12 mouse cellular contexts compared by ENCODE assay signal in the genomic region with DNA sequence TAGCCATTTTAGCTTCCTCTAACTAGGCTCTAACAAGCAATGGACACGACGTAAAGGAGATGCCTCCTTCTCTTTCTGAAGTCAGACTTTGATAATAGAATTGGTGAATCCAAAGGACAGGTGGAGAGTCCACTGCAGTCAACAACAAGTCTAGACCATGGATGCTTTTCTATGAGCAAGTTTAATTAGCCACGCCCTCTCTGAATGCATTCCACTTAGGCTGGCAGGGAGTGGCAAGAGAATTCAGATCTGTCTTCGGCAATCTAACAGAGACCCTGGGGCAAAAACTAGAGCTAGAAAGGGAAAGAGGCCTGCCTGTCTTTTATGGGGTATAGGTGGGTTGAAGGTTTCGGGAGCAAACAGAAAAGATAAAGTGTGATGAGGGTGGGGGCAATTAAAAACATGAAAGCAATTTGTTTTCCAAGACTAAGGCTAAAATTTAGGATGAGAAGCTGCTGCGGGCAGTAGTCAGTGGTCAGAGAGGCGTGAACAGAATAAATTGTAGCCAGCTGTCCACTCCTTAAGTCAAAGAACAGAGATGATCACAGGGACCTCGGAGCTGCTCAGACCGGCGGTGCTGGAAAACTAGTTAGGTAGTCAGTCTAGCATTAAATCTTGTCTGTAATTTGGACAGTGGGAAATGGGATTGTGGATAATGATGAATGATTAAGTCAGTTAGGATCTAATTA. TPM values are rescaled to one million over a fixed set of nuclear protein-coding genes. Genes with fewer than 3 reads are reported as not detected.
DNase-seq lines count a peak whose midpoint lies in the region; ATAC-seq and TF ChIP-seq lines count a peak whose summit lies in the region.
"Had no signal": no experiment of that assay in that cellular context is flagged by ENCODE, and none has a peak within 500 bp of the region (broad histone marks: within the 10 kb centered on the region; RNA-seq: fewer than 3 reads in every experiment).

No protein-coding gene starts in this region.

- DNase-seq in embryo, embryonic 10.5 days (ENCODE audit: low spot score), result peak; percentile 33
- no peak for DNase-seq in embryo, embryonic 10 days (ENCODE audit: low spot score)
- DNase-seq in Patski (ENCODE audit: low read depth, low spot score), result peak; percentile 63
- DNase-seq in kidney, adult 18-20 months, result peak; percentile 18
- no peak for DNase-seq in limb, embryonic 10.5 days (ENCODE audit: low spot score)
- no peak for DNase-seq in heart, embryonic 10.5 days (ENCODE audit: low spot score)
- no peak for DNase-seq in layer of hippocampus, adult 9-10 months (ENCODE audit: low spot score)
- DNase-seq: cerebellum, postnatal 25 days; heart, adult 2 months had no signal

- ATAC-seq in Patski, result peak; percentile 70
- ATAC-seq in midbrain, embryonic 12.5 days (ENCODE audit: low FRiP score, low read depth), result peak; percentile 47

- no peaks in the 10 kb centered on the region for H3K36me3 ChIP-seq in midbrain, embryonic 12.5 days
- peaks cover 5% of the 10 kb centered on the region; the same call in 1 of the 2 replicates for H3K36me3 ChIP-seq in limb, embryonic 10.5 days
- H3K36me3 ChIP-seq in heart, embryonic 10.5 days, result no peaks in the 10 kb centered on the region

- H3K9ac ChIP-seq in midbrain, embryonic 12.5 days (replicated peaks), result no peak overlapping the region

- in situ Hi-C loops in Patski (cut with MboI; ENCODE audit: low pct_unique_long_range_greater_than_20kb), result loop anchor here (5.0 kb wide), 1 partner anchor 106 kb away; no protein-coding TSS in a partner anchor

- peak overlapping the region; percentile 3; the same call in 1 of the 2 replicates for H3K27ac ChIP-seq in midbrain, embryonic 12.5 days (replicated peaks)
- no peak overlapping the region for H3K27ac ChIP-seq in limb, embryonic 10.5 days
- no peak overlapping the region for H3K27ac ChIP-seq in heart, embryonic 10.5 days
- H3K27ac ChIP-seq: heart, adult 2 months; left cerebral cortex, adult 2 months had no signal

- CTCF ChIA-PET in Patski (lab: Charles Lee), result interaction anchor here (0.9 to 1.4 kb wide), 3 partner anchors 22 to 102 kb away, joined by 3 to 4 read pairs (median 3); no protein-coding TSS in a partner anchor

- TF ChIP-seq CTCF in Patski (IDR thresholded peaks at IDR 0.05), result no peak

- POLR2A ChIA-PET in Patski (lab: Charles Lee), result no interaction called here

- H3K4me3 ChIP-seq in midbrain, embryonic 12.5 days, result no peak overlapping the region
- H3K4me3 ChIP-seq in limb, embryonic 10.5 days, result no peak overlapping the region
- no peak overlapping the region for H3K4me3 ChIP-seq in heart, embryonic 10.5 days
- H3K4me3 ChIP-seq: heart, adult 2 months; left cerebral cortex, adult 2 months had no signal

- H3K27me3 ChIP-seq in Patski, result no peaks in the 10 kb centered on the region
- H3K27me3 ChIP-seq in midbrain, embryonic 12.5 days, result no peaks in the 10 kb centered on the region
- no peaks in the 10 kb centered on the region for H3K27me3 ChIP-seq in limb, embryonic 10.5 days (ENCODE audit: low read depth, poor library complexity, severe bottlenecking)
- H3K27me3 ChIP-seq in heart, embryonic 10.5 days (ENCODE audit: insufficient read depth, poor library complexity, severe bottlenecking), result no peaks in the 10 kb centered on the region

- peaks cover 12% of the 10 kb centered on the region for H3K4me1 ChIP-seq in midbrain, embryonic 12.5 days
- peaks cover 6% of the 10 kb centered on the region for H3K4me1 ChIP-seq in limb, embryonic 10.5 days
- H3K4me1 ChIP-seq in heart, embryonic 10.5 days, result peaks cover 9% of the 10 kb centered on the region

- no peaks in the 10 kb centered on the region for H3K9me3 ChIP-seq in midbrain, embryonic 12.5 days
- no peaks in the 10 kb centered on the region for H3K9me3 ChIP-seq in limb, embryonic 10.5 days (replicated peaks)
- H3K9me3 ChIP-seq in heart, embryonic 10.5 days, result no peaks in the 10 kb centered on the region

- 68% methylated on average over 10 of the region's 10 CpGs for WGBS in midbrain, embryonic 12.5 days
- 55% methylated on average over 10 of the region's 10 CpGs for WGBS in limb, embryonic 10.5 days
- 80% methylated on average over 10 of the region's 10 CpGs for WGBS in heart, embryonic 10.5 days

- 0 out of 2 replicates have a peak overlapping the region, but pooled peaks have one; percentile 7 for H3K4me2 ChIP-seq in midbrain, embryonic 12.5 days (replicated peaks)
- H3K4me2 ChIP-seq: liver, embryonic 11.5 days had no signal

RNA-seq across cellular contexts. Expression of a gene that starts 27.2 kb away (rescaled TPM):
- 24.9 TPM for polyA plus RNA-seq in Patski (2021)
- polyA plus RNA-seq in midbrain, embryonic 12.5 days (2016; fragmentation: Nextera tagmentation; extraction: Ambion mirVana), result 43.4 and 47.4 TPM in 2 replicates
- 71.6 and 72.3 TPM in 2 replicates for polyA plus RNA-seq in limb, embryonic 10.5 days (2016; fragmentation: Nextera tagmentation; extraction: Ambion mirVana)
- 27.8 and 37.3 TPM in 2 replicates for polyA plus RNA-seq in heart, embryonic 10.5 days (2016; fragmentation: Nextera tagmentation; extraction: Ambion mirVana)

Comparison
In these comparisons a context has a peak if more than half of its experiments do, and no peak if none do; other contexts are left out.
1. DNase-seq: peak in embryo, embryonic 10.5 days (single experiment), Patski (single experiment) and kidney, adult 18-20 months (single experiment); none in embryo, embryonic 10 days (single experiment), limb, embryonic 10.5 days (single experiment), heart, embryonic 10.5 days (single experiment) and layer of hippocampus, adult 9-10 months (single experiment).